ENCODE assay signal across 10 mouse cellular contexts in the genomic region with DNA sequence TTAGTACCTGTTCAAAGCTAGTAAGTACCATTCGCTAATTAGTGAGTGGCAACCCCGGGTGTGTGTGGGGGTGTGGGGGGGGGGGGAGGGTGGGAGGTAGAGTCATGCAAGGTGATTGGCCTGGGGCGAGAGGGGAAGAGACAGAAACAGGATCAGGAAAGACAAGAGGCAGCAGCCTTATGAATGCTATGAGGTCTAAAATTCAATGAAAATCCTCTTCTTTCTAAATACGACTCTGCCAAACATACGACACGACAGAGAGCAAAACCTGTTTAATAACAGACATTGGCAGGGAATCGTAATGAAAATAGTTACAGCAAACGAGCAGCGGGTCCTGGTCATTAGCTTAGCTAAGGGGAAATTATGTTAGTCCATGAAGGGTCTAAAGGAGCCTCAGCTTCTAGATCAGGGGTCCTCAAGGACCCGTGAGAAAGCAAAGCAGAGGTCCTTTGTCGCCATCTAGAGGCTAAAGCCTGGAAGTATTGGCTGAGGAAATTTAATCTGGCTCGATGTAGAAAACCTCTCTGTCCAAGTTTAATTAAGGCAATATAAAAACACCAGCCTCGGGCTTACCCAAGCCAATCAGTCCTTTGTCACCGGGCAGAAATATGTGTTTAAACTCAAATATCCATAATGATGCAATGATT. TPM values are rescaled to one million over a fixed set of nuclear protein-coding genes. Genes with fewer than 3 reads are reported as not detected.
A peak's percentile ranks its signal among the peaks of the same experiment; 100 is the strongest.
DNase-seq lines count a peak whose midpoint lies in the region; ATAC-seq and TF ChIP-seq lines count a peak whose summit lies in the region.
"Had no signal": no experiment of that assay in that cellular context is flagged by ENCODE, and none has a peak within 500 bp of the region (broad histone marks: within the 10 kb centered on the region; RNA-seq: fewer than 3 reads in every experiment).

No protein-coding gene starts in this region.

- 25% methylated on average over 14 of the region's 14 CpGs for WGBS in liver, adult 2 months
- WGBS in heart, embryonic 13.5 days: 18% methylated on average over 14 of the region's 14 CpGs
- WGBS in kidney, postnatal 0 days: 19% methylated on average over 14 of the region's 14 CpGs
- 25% methylated on average over 14 of the region's 14 CpGs for WGBS in liver, embryonic 11.5 days
- WGBS in neural tube, embryonic 14.5 days: 21% methylated on average over 14 of the region's 14 CpGs

- H3K4me1 ChIP-seq in liver, adult 2 months (ENCODE audit: control insufficient read depth, insufficient read depth, low read length): peaks cover 2% of the 10 kb centered on the region; the same call in 1 of the 2 replicates
- no peaks in the 10 kb centered on the region; the same call in 1 of the 2 replicates for H3K4me1 ChIP-seq in heart, embryonic 13.5 days
- H3K4me1 ChIP-seq in kidney, postnatal 0 days (replicated peaks; ENCODE audit: insufficient read depth, low read length): no peaks in the 10 kb centered on the region
- no peaks in the 10 kb centered on the region for H3K4me1 ChIP-seq in liver, embryonic 11.5 days (replicated peaks; ENCODE audit: control insufficient read depth, insufficient read depth, low read length)
- H3K4me1 ChIP-seq in neural tube, embryonic 14.5 days (ENCODE audit: control insufficient read depth, insufficient read depth, low read length): no peaks in the 10 kb centered on the region
- H3K4me1 ChIP-seq: megakaryocyte, embryonic 14.5 days had no signal

- no peak overlapping the region for H3K4me3 ChIP-seq in liver, adult 2 months (ENCODE audit: insufficient read depth, low read depth, low read length)
- peak overlapping the region; percentile 38 for H3K4me3 ChIP-seq in heart, embryonic 13.5 days
- H3K4me3 ChIP-seq in kidney, postnatal 0 days (replicated peaks; ENCODE audit: low read depth, low read length): no peak overlapping the region
- no peak overlapping the region for H3K4me3 ChIP-seq in liver, embryonic 11.5 days (ENCODE audit: low read depth, low read length)
- no peak overlapping the region for H3K4me3 ChIP-seq in neural tube, embryonic 14.5 days (ENCODE audit: low read depth, low read length)
- H3K4me3 ChIP-seq: megakaryocyte, embryonic 14.5 days had no signal

- no peak for TF ChIP-seq POLR2A in liver, adult 2 months (IDR thresholded peaks at IDR 0.05; ENCODE audit: extremely low read depth, insufficient read depth, low read length)

- peak; percentile 49 for DNase-seq in liver, adult 2 months (ENCODE audit: extremely low read depth, low read depth, low spot score)
- DNase-seq in liver: no peak
- DNase-seq in embryo, embryonic 10.5 days (ENCODE audit: low spot score): peak; percentile 96
- peak; percentile 83 for DNase-seq in kidney, postnatal 0 days (ENCODE audit: low spot score)
- DNase-seq in liver, embryonic 11.5 days (ENCODE audit: low spot score): no peak

- no peaks in the 10 kb centered on the region for H3K36me3 ChIP-seq in liver, adult 2 months (ENCODE audit: control insufficient read depth, insufficient read depth, low read length)
- H3K36me3 ChIP-seq in heart, embryonic 13.5 days: no peaks in the 10 kb centered on the region
- H3K36me3 ChIP-seq in kidney, postnatal 0 days (ENCODE audit: insufficient read depth, low read length): no peaks in the 10 kb centered on the region
- no peaks in the 10 kb centered on the region for H3K36me3 ChIP-seq in liver, embryonic 11.5 days (ENCODE audit: control insufficient read depth, insufficient read depth, low read length)
- H3K36me3 ChIP-seq in neural tube, embryonic 14.5 days (ENCODE audit: control insufficient read depth, insufficient read depth, low read length): no peaks in the 10 kb centered on the region

- peak overlapping the region; percentile 67 for H3K4me2 ChIP-seq in heart, embryonic 13.5 days
- H3K4me2 ChIP-seq in kidney, postnatal 0 days (ENCODE audit: low read length): peak overlapping the region; percentile 37
- H3K4me2 ChIP-seq in liver, embryonic 11.5 days: peak overlapping the region; percentile 37
- peak overlapping the region; percentile 28; the same call in 1 of the 2 replicates for H3K4me2 ChIP-seq in neural tube, embryonic 14.5 days (ENCODE audit: low read depth, low read length)

- no peaks in the 10 kb centered on the region for H3K27me3 ChIP-seq in liver, adult 2 months (ENCODE audit: control insufficient read depth, insufficient read depth, low read length)
- peaks cover 16% of the 10 kb centered on the region for H3K27me3 ChIP-seq in heart, embryonic 13.5 days (replicated peaks)
- no peaks in the 10 kb centered on the region for H3K27me3 ChIP-seq in kidney, postnatal 0 days (ENCODE audit: insufficient read depth, low read length)
- H3K27me3 ChIP-seq in liver, embryonic 11.5 days (replicated peaks; ENCODE audit: control insufficient read depth, insufficient read depth, low read length): no peaks in the 10 kb centered on the region; the same call in none of the 2 replicates
- 0 out of 2 replicates have a peak, but pooled peaks cover 2% of the 10 kb centered on the region for H3K27me3 ChIP-seq in neural tube, embryonic 14.5 days (ENCODE audit: control insufficient read depth, insufficient read depth, low read length)

- no peaks in the 10 kb centered on the region for H3K79me2 ChIP-seq in liver, adult 2 months (ENCODE audit: control insufficient read depth, insufficient read depth, low read length)

- peak; percentile 29; the same call in 1 of the 2 replicates for TF ChIP-seq CTCF in liver, adult 2 months (IDR thresholded peaks at IDR 0.05; ENCODE audit: low read depth, low read length)
- peak; percentile 78; the same call in 1 of the 2 replicates for TF ChIP-seq CTCF in kidney, postnatal 0 days (IDR thresholded peaks at IDR 0.05; ENCODE audit: low read depth)

- no peak for ATAC-seq in heart, embryonic 13.5 days (ENCODE audit: extremely low read depth, insufficient number of reproducible peaks, low FRiP score, low TSS enrichment)
- 0 out of 2 replicates have a peak, but pooled peaks have one; percentile 54 for ATAC-seq in kidney, postnatal 0 days (replicated peaks; ENCODE audit: low FRiP score, low read depth)
- ATAC-seq in liver, embryonic 11.5 days (replicated peaks; ENCODE audit: low FRiP score): no peak
- peak; percentile 89 for ATAC-seq in neural tube, embryonic 14.5 days (ENCODE audit: low read depth)
- no peak for ATAC-seq in activated CD4-positive, CD25-positive, alpha-beta regulatory T cell, adult 4 months

- H3K9ac ChIP-seq in liver, adult 2 months (ENCODE audit: low read depth, low read length): no peak overlapping the region
- H3K9ac ChIP-seq in heart, embryonic 13.5 days: peak overlapping the region; percentile 57
- no peak overlapping the region for H3K9ac ChIP-seq in kidney, postnatal 0 days (ENCODE audit: low read depth, low read length)
- H3K9ac ChIP-seq in liver, embryonic 11.5 days (ENCODE audit: low read depth, low read length): no peak overlapping the region
- no peak overlapping the region for H3K9ac ChIP-seq in neural tube, embryonic 14.5 days (replicated peaks; ENCODE audit: low read depth, low read length)

- H3K9me3 ChIP-seq in heart, embryonic 13.5 days: no peaks in the 10 kb centered on the region
- H3K9me3 ChIP-seq in kidney, postnatal 0 days (replicated peaks; ENCODE audit: low read length): no peaks in the 10 kb centered on the region
- H3K9me3 ChIP-seq in liver, embryonic 11.5 days (ENCODE audit: control insufficient read depth, low read length): no peaks in the 10 kb centered on the region
- H3K9me3 ChIP-seq in neural tube, embryonic 14.5 days (ENCODE audit: control insufficient read depth, low read length): no peaks in the 10 kb centered on the region
- H3K9me3 ChIP-seq: megakaryocyte, embryonic 14.5 days had no signal

- H3K27ac ChIP-seq in liver, adult 2 months (replicated peaks; ENCODE audit: insufficient read depth, low read depth, low read length): no peak overlapping the region
- no peak overlapping the region for H3K27ac ChIP-seq in heart, embryonic 13.5 days (replicated peaks)
- no peak overlapping the region for H3K27ac ChIP-seq in kidney, postnatal 0 days
- no peak overlapping the region for H3K27ac ChIP-seq in liver, embryonic 11.5 days (ENCODE audit: low read depth, low read length)
- H3K27ac ChIP-seq in neural tube, embryonic 14.5 days (ENCODE audit: low read depth, low read length): no peak overlapping the region

RNA-seq across cellular contexts. Expression of gene Nkx2-9, which starts 23.6 kb away (rescaled TPM):
- total RNA-seq in liver, adult 2 months (2014; rRNA removed): not detected in 2 replicates
- polyA plus RNA-seq in liver, adult 2 months (2012; rRNA removed): not detected in 2 replicates
- 0.15 TPM in 2 replicates for polyA plus RNA-seq in heart, embryonic 13.5 days (2015; fragmentation: Nextera tagmentation; extraction: Ambion mirVana)
- not detected in 2 replicates for polyA plus RNA-seq in kidney, postnatal 0 days (2015; fragmentation: Nextera tagmentation; extraction: Ambion mirVana)
- not detected in 2 replicates for polyA plus RNA-seq in liver, embryonic 11.5 days (2014; fragmentation: Nextera tagmentation; extraction: Ambion mirVana)
- not detected in 2 replicates for polyA plus RNA-seq in neural tube, embryonic 14.5 days (2014; fragmentation: Nextera tagmentation; extraction: Ambion mirVana)
- polyA plus RNA-seq in activated CD4-positive, CD25-positive, alpha-beta regulatory T cell, adult 4 months (2017; shearing (Covaris generic)): not detected

RNA-seq across cellular contexts. Expression of gene Pax9, which starts 54.9 kb away (rescaled TPM):
- total RNA-seq in liver, adult 2 months (2014; rRNA removed): not detected in 2 replicates
- not detected in 2 replicates for polyA plus RNA-seq in liver, adult 2 months (2012; rRNA removed)
- 0.08 and 0.28 TPM in 2 replicates for polyA plus RNA-seq in heart, embryonic 13.5 days (2015; fragmentation: Nextera tagmentation; extraction: Ambion mirVana)
- polyA plus RNA-seq in kidney, postnatal 0 days (2015; fragmentation: Nextera tagmentation; extraction: Ambion mirVana): 0.04 and 0.10 TPM in 2 replicates
- 0.60 and 0.61 TPM in 2 replicates for polyA plus RNA-seq in liver, embryonic 11.5 days (2014; fragmentation: Nextera tagmentation; extraction: Ambion mirVana)
- polyA plus RNA-seq in neural tube, embryonic 14.5 days (2014; fragmentation: Nextera tagmentation; extraction: Ambion mirVana): 0.23 TPM in 1 of 2 replicates, not detected in the other
- polyA plus RNA-seq in activated CD4-positive, CD25-positive, alpha-beta regulatory T cell, adult 4 months (2017; shearing (Covaris generic)): not detected
- total RNA-seq: adrenal gland, adult 18-20 months had no signal

Comparison
In these comparisons a context has a peak if more than half of its experiments do, and no peak if none do; other contexts are left out.
1. DNase-seq: peak in liver, adult 2 months (single experiment), embryo, embryonic 10.5 days (single experiment) and kidney, postnatal 0 days (single experiment); none in liver (single experiment) and liver, embryonic 11.5 days (single experiment).
2. ATAC-seq: peak in kidney, postnatal 0 days (single experiment) and neural tube, embryonic 14.5 days (single experiment); none in heart, embryonic 13.5 days (single experiment), liver, embryonic 11.5 days (single experiment) and activated CD4-positive, CD25-positive, alpha-beta regulatory T cell, adult 4 months (single experiment).
3. Peak in every context shown above with its lines, with median percentiles within 50 percentile points of each other: H3K4me2 ChIP-seq.